Mouse (Mus musculus) spleen, adult 10 weeks (tissue): ENCODE measurements around the gene Mvp. TPM values are rescaled to one million over a fixed set of nuclear protein-coding genes. Genes with fewer than 3 reads are reported as not detected.

Source experiments
- polyA plus RNA-seq: library from polyadenylated mRNA; stranded (reverse); fragments of 350-450 nt; fragmentation: Illumina TruSeq; extraction: RNeasy Lipid Tissue Mini Kit (QIAGEN cat#74804); gene quantifications from one replicate; pipeline ENCODE4 v1.2.3, GENCODE M21; 2015; ENCODE audit warnings: low replicate concordance; ENCODE audit not compliant: insufficient read depth

Mvp gene
- polyA plus RNA-seq = 13.5 TPM

GRCm38 (mm10) chr7:127014320-127014719 is at the start of gene Mvp:
TSS of gene Mvp (minus strand) at chr7:127014621.

DNA sequence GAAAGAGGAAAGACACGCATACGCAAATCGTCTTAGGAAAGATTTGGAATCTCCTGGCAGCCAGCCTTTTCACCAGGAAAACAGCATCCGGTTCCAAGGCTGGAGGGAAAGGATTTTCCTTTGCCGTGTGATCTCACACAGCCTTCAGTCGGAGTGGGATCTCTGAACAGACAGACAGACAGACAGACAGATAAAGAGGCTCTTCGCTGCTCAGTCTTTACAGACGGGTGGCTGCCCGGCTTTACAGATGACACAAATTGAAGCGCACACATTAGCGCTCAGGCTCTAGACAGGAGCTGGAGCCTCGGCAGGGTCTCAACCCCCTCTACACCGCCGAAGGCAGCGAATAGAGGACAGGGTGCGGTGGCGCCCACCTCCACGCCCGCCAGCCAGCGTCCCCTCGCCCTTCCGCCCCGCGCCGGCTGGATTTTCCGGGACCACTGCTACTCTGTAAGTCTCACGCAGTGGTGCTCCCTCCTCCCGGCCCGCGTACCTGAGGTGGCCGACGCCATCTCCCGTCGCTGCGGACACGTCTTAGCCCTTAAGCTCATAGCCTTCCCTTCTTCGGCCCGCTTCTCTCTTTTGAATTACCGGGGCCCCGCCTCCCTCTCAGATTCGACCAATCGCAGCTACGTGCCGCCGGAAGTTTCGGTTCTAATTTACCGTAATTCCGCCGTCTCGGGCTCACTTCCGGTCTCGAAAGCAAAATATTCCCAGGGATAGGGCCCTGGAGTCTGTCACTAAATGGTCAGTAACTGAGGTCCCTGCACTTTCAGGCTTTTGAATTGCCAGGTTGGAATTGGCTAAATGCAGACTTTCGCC is 27.6 kb upstream of the Mvp start, which contains the start of gene Kif22:
TSS of gene Kif22 (minus strand) at position 621 of the 822 bp plus-strand sequence.

GRCm38 (mm10) chr7:127026984-127027726 is 12.7 kb upstream of the Mvp start, which contains the start of gene Maz:
TSS of gene Maz (minus strand) at chr7:127027037.

DNA sequence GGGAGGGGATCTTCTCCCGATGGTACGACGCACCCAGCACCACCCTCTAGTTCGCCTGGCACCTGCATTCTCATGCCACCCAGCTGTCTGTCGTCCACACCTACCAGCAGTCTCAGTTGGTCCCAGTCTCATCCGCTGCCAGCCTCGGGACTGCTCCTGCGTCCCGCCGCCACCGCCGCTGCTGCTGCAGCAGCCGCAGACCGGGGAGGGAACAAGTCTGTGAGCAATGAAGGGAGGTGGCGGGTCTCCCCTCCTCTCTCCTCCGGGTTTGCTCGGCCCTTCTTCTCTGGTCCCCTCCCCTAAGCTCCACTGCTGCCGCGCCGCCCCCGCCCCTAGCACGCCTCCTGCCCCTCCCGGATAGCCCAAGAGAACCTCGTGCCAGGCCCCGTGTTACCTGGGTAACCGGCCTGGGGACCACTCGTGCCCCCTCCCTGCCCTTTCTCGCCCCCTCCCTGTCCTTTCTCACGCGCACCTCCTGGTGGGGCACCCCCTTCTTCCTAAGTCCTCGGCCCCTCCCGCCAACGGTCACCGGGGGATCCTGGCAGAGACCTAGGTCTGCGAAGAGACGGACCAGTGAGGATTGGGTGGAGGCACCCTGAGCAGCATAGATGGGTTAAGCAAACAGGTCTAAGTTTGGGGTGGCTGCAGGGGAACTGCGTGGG is 6.6 kb upstream of the Mvp start, which contains the start of the genes Gm42742 and Prrt2:
TSS of gene Gm42742 (minus strand) at position 197 of the 662 bp plus-strand sequence.
TSS of gene Prrt2 (minus strand) at position 311 of the 662 bp plus-strand sequence.

DNA sequence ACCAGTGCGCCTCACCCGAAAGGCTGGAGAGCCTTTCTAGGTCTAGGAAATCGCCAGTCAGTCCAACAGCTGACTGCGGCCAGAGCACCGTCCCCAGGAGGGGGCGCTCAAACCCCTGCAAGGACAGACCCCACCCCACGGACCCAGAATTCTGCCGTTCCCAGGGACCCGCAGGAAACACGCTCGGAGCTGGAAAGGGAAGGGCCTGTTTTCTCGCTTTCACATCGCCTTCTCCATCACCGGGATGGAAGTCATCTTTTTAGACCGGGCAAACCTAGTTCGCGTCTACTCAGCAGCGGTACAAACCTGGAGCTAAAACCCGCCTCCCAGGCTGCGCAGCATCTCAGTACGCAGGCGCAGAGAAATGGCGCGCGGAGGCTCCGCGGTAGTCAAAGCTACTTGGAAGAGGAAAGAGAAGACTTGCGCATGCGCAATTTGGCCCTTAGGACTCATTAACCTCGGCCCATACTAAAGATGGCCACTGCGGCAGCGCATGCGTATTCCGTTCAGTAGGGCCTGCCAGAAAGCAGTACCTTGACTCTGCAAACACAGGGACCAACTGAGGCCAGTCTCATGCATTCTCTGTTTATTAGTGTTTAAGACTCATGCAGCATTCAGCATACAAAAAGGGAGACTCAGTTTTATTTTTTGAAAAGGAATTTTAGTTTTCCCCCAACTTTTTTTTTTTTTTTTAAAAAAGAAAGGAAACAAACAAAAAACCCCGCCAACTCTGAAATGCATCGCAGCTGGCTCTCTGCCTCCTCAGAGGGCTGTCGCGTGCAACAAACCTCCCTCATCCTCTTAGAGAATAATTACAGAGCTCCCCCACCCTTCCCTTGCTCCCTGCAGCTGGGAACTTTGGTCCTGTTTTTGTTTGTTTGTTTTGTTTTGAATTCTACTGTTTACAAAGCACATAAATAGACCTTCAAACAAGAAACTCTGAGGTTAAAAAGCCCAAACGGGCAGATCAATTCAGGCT is 2.8 kb upstream of the Mvp start, which contains the start of gene Pagr1a:
TSS of gene Pagr1a (minus strand) at position 382 of the 979 bp plus-strand sequence.

GRCm38 (mm10) chr7:127016481-127016485 is 1.9 kb upstream of the Mvp start, which contains the start of gene Pagr1b:
TSS of gene Pagr1b (minus strand) at chr7:127016484.

DNA sequence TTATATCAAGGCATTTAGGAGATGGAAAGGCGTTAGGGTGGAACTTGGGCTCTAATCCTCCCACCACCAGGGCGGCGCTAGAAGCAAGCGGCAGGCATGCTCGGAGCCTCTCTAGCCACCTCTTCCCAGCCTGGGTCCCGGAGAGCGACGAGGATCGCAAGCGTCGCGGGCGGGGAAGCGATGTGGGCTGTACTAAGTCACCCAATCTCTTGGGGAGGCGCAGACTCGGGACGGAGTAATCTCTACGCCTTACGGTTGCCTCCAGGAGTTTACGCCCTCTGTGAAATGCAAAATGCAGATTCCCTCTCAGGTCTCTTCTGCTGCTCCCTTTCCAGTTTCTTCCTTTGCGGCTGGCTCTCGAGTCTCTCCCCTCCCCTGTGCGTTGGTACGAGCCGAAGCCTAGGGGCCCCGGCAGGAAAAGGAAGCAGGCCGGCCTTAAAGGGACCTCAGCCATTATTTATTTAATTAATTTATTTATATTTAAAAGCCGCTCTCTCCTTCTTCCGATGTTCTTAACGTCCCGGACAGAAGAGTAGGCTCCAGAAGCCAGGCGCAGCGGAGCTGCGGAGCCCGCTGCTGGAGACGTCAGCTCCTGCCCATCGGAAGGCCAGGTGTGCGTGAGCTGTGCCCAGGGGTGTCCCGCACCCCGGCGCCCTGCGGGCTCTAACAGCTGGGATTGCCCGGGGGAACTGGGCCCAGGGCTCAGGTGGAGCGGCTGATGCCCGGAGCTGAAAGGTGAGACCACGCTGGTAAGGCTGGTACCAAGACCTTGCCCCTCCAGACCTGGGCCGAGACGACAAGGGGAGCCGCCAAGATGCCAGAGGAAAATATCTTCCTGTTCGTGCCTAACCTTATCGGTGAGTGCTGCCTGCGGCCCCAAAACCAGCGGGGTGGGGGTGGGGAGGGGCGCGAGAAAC is 38.2 kb downstream of the Mvp start, which contains the start of gene Cdiptos:
TSS of gene Cdiptos (minus strand) at position 149 of the 917 bp plus-strand sequence.

GRCm38 (mm10) chr7:126975893-126975949 is 38.7 kb downstream of the Mvp start, which contains the start of gene Cdipt:
TSS of gene Cdipt (plus strand) at chr7:126975914.

DNA sequence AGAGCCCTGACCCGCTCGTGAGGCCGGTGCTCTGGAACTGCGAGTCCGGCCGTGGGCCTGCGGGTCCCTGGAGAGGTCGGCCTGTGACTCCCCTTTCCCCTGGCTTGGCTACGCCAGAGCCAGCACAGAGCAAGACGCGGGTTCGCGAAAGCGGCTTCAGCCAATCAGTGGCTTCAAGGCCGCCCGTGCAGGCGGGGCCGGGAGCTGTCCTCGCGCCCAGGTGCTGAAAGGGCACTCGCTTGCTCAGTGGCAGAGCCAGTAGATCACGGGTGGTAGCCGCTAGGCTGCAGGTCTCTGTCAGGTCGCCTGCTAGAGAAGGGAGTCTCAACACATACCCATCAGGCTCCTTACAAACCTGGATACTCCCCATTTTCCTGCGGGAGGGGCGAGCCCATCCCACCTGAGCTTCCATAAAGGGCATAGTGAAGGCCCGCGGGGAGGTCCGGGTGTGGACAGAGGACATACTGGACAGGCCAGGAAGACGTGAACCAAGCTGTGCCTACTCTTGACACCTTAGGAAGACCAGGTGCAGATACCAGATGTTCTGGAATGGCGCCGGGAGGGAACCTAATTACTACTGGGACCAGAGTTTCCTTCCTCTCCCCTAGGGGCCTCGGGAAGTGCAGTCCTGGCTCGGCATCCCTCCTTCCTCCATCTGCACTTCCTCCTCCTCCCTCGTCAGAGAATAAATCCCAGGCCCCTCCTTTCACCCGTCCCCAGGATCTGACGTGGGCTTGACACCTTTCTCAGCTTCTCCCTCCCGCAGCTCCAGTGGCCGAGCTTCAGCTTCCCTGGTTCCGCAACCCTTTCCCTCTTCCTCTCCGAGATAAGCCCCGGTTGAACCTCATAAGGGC is 64.4 kb downstream of the Mvp start, which contains the start of gene Sez6l2:
TSS of gene Sez6l2 (plus strand) at position 771 of the 854 bp plus-strand sequence.

DNA sequence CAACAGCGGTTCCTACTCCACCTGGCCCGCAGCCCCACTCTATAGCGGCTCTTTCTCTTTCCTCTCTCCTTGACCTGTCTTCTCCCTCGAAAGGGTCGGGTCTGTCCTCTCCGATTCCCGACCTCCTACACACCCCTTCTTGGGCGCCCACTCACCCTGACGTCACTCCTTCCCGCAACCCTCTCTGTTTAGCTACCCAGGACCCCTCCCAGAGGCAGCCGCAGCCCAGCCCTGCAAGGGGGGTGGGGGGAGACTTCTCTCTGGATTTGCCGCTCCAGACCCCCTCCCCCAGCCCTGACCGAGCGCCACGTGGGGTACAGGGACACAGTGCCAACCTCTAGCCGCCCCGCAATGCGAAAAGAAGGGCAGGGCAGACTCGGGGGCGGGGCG is 65.0 kb downstream of the Mvp start, which contains the start of gene Asphd1:
TSS of gene Asphd1 (minus strand) at position 180 of the 390 bp plus-strand sequence.

Other genes with a start within 250 kb of the Mvp start
- 8.9 TPM for gene Gdpd3, start 248.3 kb downstream of the Mvp start, polyA plus RNA-seq
- 121 TPM for gene Ypel3, start 237.7 kb downstream of the Mvp start, polyA plus RNA-seq
- 2.8 TPM for gene Tbx6, start 233.1 kb downstream of the Mvp start, polyA plus RNA-seq
- gene Ppp4c, start 222.1 kb downstream of the Mvp start, polyA plus RNA-seq = 170 TPM
- gene Fam57b, start 217.0 kb downstream of the Mvp start, polyA plus RNA-seq = not detected
- not detected for gene 4930451I11Rik, start 183.0 kb downstream of the Mvp start, polyA plus RNA-seq
- gene Doc2a, start 167.2 kb downstream of the Mvp start, polyA plus RNA-seq = not detected
- 41.1 TPM for gene Hirip3, start 152.6 kb downstream of the Mvp start, polyA plus RNA-seq
- gene Ino80e, start 152.2 kb downstream of the Mvp start, polyA plus RNA-seq = 30.1 TPM
- gene Taok2, start 129.9 kb downstream of the Mvp start, polyA plus RNA-seq = 37.0 TPM
- 47.9 TPM for gene Tmem219, start 91.7 kb downstream of the Mvp start, polyA plus RNA-seq
- 13.7 TPM for gene Kctd13, start 85.7 kb downstream of the Mvp start, polyA plus RNA-seq
- gene Asphd1, start 65.0 kb downstream of the Mvp start, polyA plus RNA-seq = not detected
- gene Sez6l2, start 64.1 kb downstream of the Mvp start, polyA plus RNA-seq = 2.6 TPM
- 56.1 TPM for gene Cdipt, start 38.7 kb downstream of the Mvp start, polyA plus RNA-seq
- gene Cdiptos, start 38.5 kb downstream of the Mvp start, polyA plus RNA-seq = 2.5 TPM
- not detected for gene Pagr1b, start 1.9 kb upstream of the Mvp start, polyA plus RNA-seq
- gene Pagr1a, start 2.7 kb upstream of the Mvp start, polyA plus RNA-seq = 13.5 TPM
- 20.9 TPM for gene Gm42742, start 6.5 kb upstream of the Mvp start, polyA plus RNA-seq
- gene Prrt2, start 6.6 kb upstream of the Mvp start, polyA plus RNA-seq = 3.2 TPM
- 111 TPM for gene Maz, start 12.4 kb upstream of the Mvp start, polyA plus RNA-seq
- 10.6 TPM for gene Kif22, start 27.9 kb upstream of the Mvp start, polyA plus RNA-seq
- gene Zg16, start 72.7 kb upstream of the Mvp start, polyA plus RNA-seq = 6.7 TPM
- gene AI467606, start 76.7 kb upstream of the Mvp start, polyA plus RNA-seq = 81.1 TPM
- gene Qprt, start 107.6 kb upstream of the Mvp start, polyA plus RNA-seq = 4.2 TPM
- 77.1 TPM for gene Spn, start 123.2 kb upstream of the Mvp start, polyA plus RNA-seq
- 83.7 TPM for gene Cd2bp2, start 181.4 kb upstream of the Mvp start, polyA plus RNA-seq
- 37.1 TPM for gene Tbc1d10b, start 193.8 kb upstream of the Mvp start, polyA plus RNA-seq
- gene Mylpf, start 194.3 kb upstream of the Mvp start, polyA plus RNA-seq = 5.7 TPM
- gene Zfp553, start 218.4 kb upstream of the Mvp start, polyA plus RNA-seq = 9.4 TPM
- gene Sept1, start 218.5 kb upstream of the Mvp start, polyA plus RNA-seq = 234 TPM
- 6.0 TPM for gene Zfp771, start 229.7 kb upstream of the Mvp start, polyA plus RNA-seq
- 8.7 TPM for gene Dctpp1, start 246.1 kb upstream of the Mvp start, polyA plus RNA-seq